ENCODE assay signal across 29 mouse cellular contexts in genomic region chr14:103754041-103754440, GRCm38 (mm10).
A peak's percentile ranks its signal among the peaks of the same experiment; 100 is the strongest.
DNase-seq lines count a peak whose midpoint lies in the region; ATAC-seq and TF ChIP-seq lines count a peak whose summit lies in the region.
"Had no signal": no experiment of that assay in that cellular context is flagged by ENCODE, and none has a peak within 500 bp of the region (broad histone marks: within the 10 kb centered on the region; RNA-seq: fewer than 3 reads in every experiment).

No protein-coding gene starts in this region.

- no peak overlapping the region for H3K4me3 ChIP-seq in lung, embryonic 14.5 days (ENCODE audit: low read depth, low read length)
- H3K4me3 ChIP-seq in intestine, embryonic 14.5 days (ENCODE audit: low read depth, low read length): no peak overlapping the region
- H3K4me3 ChIP-seq in intestine, embryonic 16.5 days (ENCODE audit: low read length): no peak overlapping the region
- no peak overlapping the region for H3K4me3 ChIP-seq in stomach, embryonic 16.5 days (replicated peaks; ENCODE audit: low read length)
- H3K4me3 ChIP-seq: embryonic facial prominence, embryonic 12.5 days; embryonic facial prominence, embryonic 15.5 days; forebrain, embryonic 12.5 days; forebrain, embryonic 15.5 days; heart, adult 2 months; heart, embryonic 10.5 days; heart, embryonic 13.5 days had no signal

- H3K4me2 ChIP-seq in lung, embryonic 14.5 days: no peak overlapping the region
- H3K4me2 ChIP-seq in intestine, embryonic 14.5 days (ENCODE audit: low read length): no peak overlapping the region
- no peak overlapping the region for H3K4me2 ChIP-seq in intestine, embryonic 16.5 days (ENCODE audit: low read depth, low read length)
- H3K4me2 ChIP-seq in stomach, embryonic 16.5 days (ENCODE audit: low read depth, low read length): no peak overlapping the region
- H3K4me2 ChIP-seq: embryonic facial prominence, embryonic 12.5 days; embryonic facial prominence, embryonic 15.5 days; forebrain, embryonic 12.5 days; forebrain, embryonic 15.5 days; heart, embryonic 13.5 days; hindbrain, embryonic 14.5 days had no signal

- no peak overlapping the region for H3K9ac ChIP-seq in lung, embryonic 14.5 days
- H3K9ac ChIP-seq in intestine, embryonic 14.5 days (ENCODE audit: low read length): no peak overlapping the region
- no peak overlapping the region for H3K9ac ChIP-seq in intestine, embryonic 16.5 days (ENCODE audit: low read depth, low read length)
- no peak overlapping the region for H3K9ac ChIP-seq in stomach, embryonic 16.5 days (ENCODE audit: low read length)
- H3K9ac ChIP-seq: embryonic facial prominence, embryonic 12.5 days; embryonic facial prominence, embryonic 15.5 days; forebrain, embryonic 12.5 days; forebrain, embryonic 15.5 days; heart, embryonic 13.5 days; hindbrain, embryonic 14.5 days had no signal

- no peaks in the 10 kb centered on the region for H3K9me3 ChIP-seq in lung, embryonic 14.5 days (ENCODE audit: low read depth, low read length)
- H3K9me3 ChIP-seq in intestine, embryonic 14.5 days (ENCODE audit: control insufficient read depth, low read length): no peaks in the 10 kb centered on the region
- H3K9me3 ChIP-seq in intestine, embryonic 16.5 days (ENCODE audit: control insufficient read depth, low read length): no peaks in the 10 kb centered on the region
- H3K9me3 ChIP-seq in stomach, embryonic 16.5 days (replicated peaks; ENCODE audit: control insufficient read depth, low read length): no peaks in the 10 kb centered on the region
- H3K9me3 ChIP-seq: embryonic facial prominence, embryonic 12.5 days; embryonic facial prominence, embryonic 15.5 days; forebrain, embryonic 12.5 days; forebrain, embryonic 15.5 days; heart, embryonic 10.5 days; heart, embryonic 13.5 days had no signal

- no peaks in the 10 kb centered on the region for H3K27me3 ChIP-seq in lung, embryonic 14.5 days (ENCODE audit: insufficient read depth, low read length)
- H3K27me3 ChIP-seq in intestine, embryonic 14.5 days (replicated peaks; ENCODE audit: control insufficient read depth, insufficient read depth, low read length): no peaks in the 10 kb centered on the region
- H3K27me3 ChIP-seq in intestine, embryonic 16.5 days (replicated peaks; ENCODE audit: control insufficient read depth, insufficient read depth, low read length): no peaks in the 10 kb centered on the region
- H3K27me3 ChIP-seq in stomach, embryonic 16.5 days (ENCODE audit: control insufficient read depth, insufficient read depth, low read length): no peaks in the 10 kb centered on the region
- H3K27me3 ChIP-seq: CH12.LX; embryonic facial prominence, embryonic 12.5 days; embryonic facial prominence, embryonic 15.5 days; forebrain, embryonic 12.5 days; forebrain, embryonic 15.5 days; heart, embryonic 13.5 days had no signal

- no peaks in the 10 kb centered on the region for H3K4me1 ChIP-seq in lung, embryonic 14.5 days (ENCODE audit: insufficient read depth)
- peaks cover 9% of the 10 kb centered on the region for H3K4me1 ChIP-seq in intestine, embryonic 14.5 days (replicated peaks; ENCODE audit: control insufficient read depth, insufficient read depth, low read length)
- no peaks in the 10 kb centered on the region for H3K4me1 ChIP-seq in intestine, embryonic 16.5 days (ENCODE audit: control insufficient read depth, insufficient read depth, low read length)
- no peaks in the 10 kb centered on the region for H3K4me1 ChIP-seq in stomach, embryonic 16.5 days (ENCODE audit: control insufficient read depth, insufficient read depth, low read length)
- H3K4me1 ChIP-seq: embryonic facial prominence, embryonic 15.5 days; forebrain, embryonic 12.5 days; forebrain, embryonic 15.5 days; heart, embryonic 10.5 days; heart, embryonic 13.5 days had no signal

- 51% methylated on average over 7 of the region's 7 CpGs for WGBS in lung, embryonic 14.5 days
- 44% methylated on average over 7 of the region's 7 CpGs for WGBS in intestine, embryonic 14.5 days
- 55% methylated on average over 7 of the region's 7 CpGs for WGBS in intestine, embryonic 16.5 days
- WGBS in stomach, embryonic 16.5 days: 40% methylated on average over 7 of the region's 7 CpGs

- no peaks in the 10 kb centered on the region for H3K36me3 ChIP-seq in lung, embryonic 14.5 days (ENCODE audit: insufficient read depth)
- H3K36me3 ChIP-seq in intestine, embryonic 14.5 days (ENCODE audit: control insufficient read depth, insufficient read depth, low read length): no peaks in the 10 kb centered on the region
- H3K36me3 ChIP-seq in intestine, embryonic 16.5 days (ENCODE audit: control insufficient read depth, insufficient read depth, low read length): no peaks in the 10 kb centered on the region
- H3K36me3 ChIP-seq in stomach, embryonic 16.5 days (ENCODE audit: control insufficient read depth, insufficient read depth, low read length): no peaks in the 10 kb centered on the region
- H3K36me3 ChIP-seq: embryonic facial prominence, embryonic 12.5 days; embryonic facial prominence, embryonic 15.5 days; forebrain, embryonic 12.5 days; forebrain, embryonic 15.5 days; G1E; heart, embryonic 10.5 days; heart, embryonic 13.5 days had no signal

- peak; percentile 34 for DNase-seq in lung, embryonic 14.5 days
- no peak for DNase-seq in lung, postnatal 14 days
- DNase-seq in intestine, embryonic 14.5 days (ENCODE audit: low spot score): no peak
- DNase-seq in T-cell, adult 2 months (ENCODE audit: low spot score): no peak
- no peak for DNase-seq in gastrocnemius, adult 8-10 months (ENCODE audit: low spot score in 2 of 2)
- DNase-seq: adrenal gland, adult 2 months; adrenal gland, postnatal 14 days; B cell, adult 2 months; cerebellum, adult 11 months; cerebellum, adult 2 months; cerebellum, adult 9-11 months; cerebellum, postnatal 25 days; gastrocnemius, postnatal 10 days; gastrocnemius, postnatal 36 days; heart, adult 2 months; heart, postnatal 14 days; heart, postnatal 4 days had no signal

- TF ChIP-seq CTCF in lung, embryonic 14.5 days (IDR thresholded peaks at IDR 0.05; ENCODE audit: low read depth): no peak

- H3K27ac ChIP-seq in lung, embryonic 14.5 days (ENCODE audit: low read depth): no peak overlapping the region
- peak overlapping the region; percentile 74 for H3K27ac ChIP-seq in intestine, embryonic 14.5 days (ENCODE audit: low read depth)
- H3K27ac ChIP-seq in intestine, embryonic 16.5 days (ENCODE audit: low read length): peak overlapping the region; percentile 42; the same call in 1 of the 2 replicates
- H3K27ac ChIP-seq in stomach, embryonic 16.5 days (ENCODE audit: low read length): peak overlapping the region; percentile 67
- H3K27ac ChIP-seq: embryonic facial prominence, embryonic 12.5 days; embryonic facial prominence, embryonic 15.5 days; forebrain, embryonic 12.5 days; forebrain, embryonic 15.5 days; heart, adult 2 months; heart, embryonic 10.5 days; heart, embryonic 13.5 days; hindbrain, embryonic 14.5 days; hindbrain, postnatal 0 days had no signal

- peak; percentile 40; the same call in 1 of the 2 replicates for ATAC-seq in lung, embryonic 14.5 days (ENCODE audit: insufficient read depth)
- ATAC-seq in intestine, embryonic 14.5 days (replicated peaks; ENCODE audit: low FRiP score, low TSS enrichment, low read depth): peak; percentile 64; the same call in 1 of the 2 replicates
- peak; percentile 58 for ATAC-seq in intestine, embryonic 16.5 days
- ATAC-seq in stomach, embryonic 16.5 days (ENCODE audit: insufficient read depth, low FRiP score): peak; percentile 49; the same call in 1 of the 2 replicates
- ATAC-seq: forebrain, embryonic 15.5 days; hindbrain, postnatal 0 days had no signal
